Mouse (Mus musculus) retina, postnatal 7 days (tissue): ENCODE results near the gene Plcb4.

ENCODE experiments used
- DNase-seq: peaks from one replicate; pipeline ENCODE4 v3.0.0-alpha.2; 2012; ENCODE audit warnings: low read depth, low spot score

The Plcb4 gene

GRCm38 (mm10) chr2:135808342-135808741 lies 149.5 kb downstream of the Plcb4 start:
- DNase-seq = no peak

- DNase-seq = no peak
Observed at GRCm38 (mm10) chr2:135810841-135811240, 152.0 kb downstream of the Plcb4 start.

GRCm38 (mm10) chr2:135811453-135812101 lies 152.8 kb downstream of the Plcb4 start:
- no peak for DNase-seq

GRCm38 (mm10) chr2:135812701-135813246 lies 154.0 kb downstream of the Plcb4 start:
- DNase-seq = no peak

GRCm38 (mm10) chr2:135820691-135821090 lies 161.9 kb downstream of the Plcb4 start:
- DNase-seq = no peak

GRCm38 (mm10) chr2:135823690-135824089 lies 164.9 kb downstream of the Plcb4 start:
- no peak for DNase-seq

GRCm38 (mm10) chr2:135824757-135825156 lies 165.9 kb downstream of the Plcb4 start:
- DNase-seq = no peak

GRCm38 (mm10) chr2:135825645-135826044 lies 166.8 kb downstream of the Plcb4 start:
- no peak for DNase-seq

GRCm38 (mm10) chr2:135826616-135827360 lies 168.0 kb downstream of the Plcb4 start:
- no peak for DNase-seq

GRCm38 (mm10) chr2:135828446-135828845 lies 169.6 kb downstream of the Plcb4 start:
- no peak for DNase-seq

- DNase-seq = no peak
Observed at GRCm38 (mm10) chr2:135833743-135834142, 174.9 kb downstream of the Plcb4 start.

GRCm38 (mm10) chr2:135834435-135834834 lies 175.6 kb downstream of the Plcb4 start:
- no peak for DNase-seq

- no peak for DNase-seq
Observed at GRCm38 (mm10) chr2:135835911-135836310, 177.1 kb downstream of the Plcb4 start.

- no peak for DNase-seq
Observed at GRCm38 (mm10) chr2:135836426-135836825, 177.6 kb downstream of the Plcb4 start.

GRCm38 (mm10) chr2:135837730-135838129 lies 178.9 kb downstream of the Plcb4 start:
- peak; percentile 13 for DNase-seq

GRCm38 (mm10) chr2:135838135-135838534 lies 179.3 kb downstream of the Plcb4 start:
- DNase-seq = no peak

GRCm38 (mm10) chr2:135838651-135839286 lies 180.0 kb downstream of the Plcb4 start:
- DNase-seq = no peak

GRCm38 (mm10) chr2:135843721-135844120 lies 184.9 kb downstream of the Plcb4 start:
- DNase-seq = no peak

GRCm38 (mm10) chr2:135846903-135847302 lies 188.1 kb downstream of the Plcb4 start:
- no peak for DNase-seq

- no peak for DNase-seq
Observed at GRCm38 (mm10) chr2:135847738-135848137, 188.9 kb downstream of the Plcb4 start.

GRCm38 (mm10) chr2:135848169-135848568 lies 189.4 kb downstream of the Plcb4 start:
- DNase-seq = no peak

GRCm38 (mm10) chr2:135851964-135852363 lies 193.2 kb downstream of the Plcb4 start:
- no peak for DNase-seq
